Mouse (Mus musculus) thymus, adult 2 months (tissue): Measurements from ENCODE around the gene Blmh. TPM values are rescaled to one million over a fixed set of nuclear protein-coding genes. Genes with fewer than 3 reads are reported as not detected.

ENCODE experiments used
- DNase-seq: peaks from one replicate; pipeline ENCODE4 v3.0.0; 2021
- H3K27ac ChIP-seq: fragments of 200-500 bp; 2 replicates; pipeline ENCODE4 v1.5.1; 2012; ENCODE audit warnings: low read length, control low read depth; ENCODE audit not compliant: control insufficient read depth, insufficient read depth
- H3K27me3 ChIP-seq: fragments of 200-500 bp; 2 replicates; pipeline ENCODE4 v1.6.1; 2012; ENCODE audit warnings: mild to moderate bottlenecking, low read length, moderate library complexity, mixed read lengths; ENCODE audit not compliant: control insufficient read depth, insufficient read depth
- H3K36me3 ChIP-seq: fragments of 200-500 bp; 2 replicates; pipeline ENCODE4 v1.6.1; 2012; ENCODE audit warnings: mild to moderate bottlenecking, low read length, moderate library complexity; ENCODE audit not compliant: control insufficient read depth, insufficient read depth
- H3K4me1 ChIP-seq: fragments of 200-500 bp; replicated peaks from 2 replicates; pipeline ENCODE4 v1.6.1; 2012; ENCODE audit warnings: low read length; ENCODE audit not compliant: control insufficient read depth, insufficient read depth
- H3K4me3 ChIP-seq: fragments of 200-500 bp; 2 replicates; pipeline ENCODE4 v1.5.1; 2012; ENCODE audit warnings: mild to moderate bottlenecking, low read length, control low read depth, moderate library complexity; ENCODE audit not compliant: control insufficient read depth, insufficient read depth
- CTCF ChIP-seq: fragments of 200-500 bp; IDR thresholded peaks from 2 replicates; pipeline ENCODE4 v1.5.1; 2012; ENCODE audit warnings: mild to moderate bottlenecking, control low read depth, low read length, moderate library complexity, borderline replicate concordance; ENCODE audit not compliant: control insufficient read depth, poor library complexity, insufficient read depth; ENCODE audit errors: extremely low read depth
- POLR2A ChIP-seq: fragments of 200-500 bp; IDR thresholded peaks from 2 replicates; pipeline ENCODE4 v1.6.1; 2012; ENCODE audit warnings: mild to moderate bottlenecking, low read length, control low read depth, moderate library complexity; ENCODE audit not compliant: control insufficient read depth, poor library complexity, insufficient read depth; ENCODE audit errors: extremely low read depth
- WGBS: fragments of 180-500 bp; shearing (Covaris S2); methylation state at CpG from one replicate; pipeline ENCODE4 v1.1.7; 2018; 5-methylcytosine and 5-hydroxymethylcytosine counted together
- polyA plus RNA-seq: library from polyadenylated mRNA; depleted of rRNA; stranded (reverse); fragments of >200 nt; gene quantifications from 2 replicates; pipeline ENCODE4 v1.2.3, GENCODE M21; 2012; rRNA removed

The Blmh gene
- polyA plus RNA-seq, 1 experiment, result 22.1 TPM

DNA sequence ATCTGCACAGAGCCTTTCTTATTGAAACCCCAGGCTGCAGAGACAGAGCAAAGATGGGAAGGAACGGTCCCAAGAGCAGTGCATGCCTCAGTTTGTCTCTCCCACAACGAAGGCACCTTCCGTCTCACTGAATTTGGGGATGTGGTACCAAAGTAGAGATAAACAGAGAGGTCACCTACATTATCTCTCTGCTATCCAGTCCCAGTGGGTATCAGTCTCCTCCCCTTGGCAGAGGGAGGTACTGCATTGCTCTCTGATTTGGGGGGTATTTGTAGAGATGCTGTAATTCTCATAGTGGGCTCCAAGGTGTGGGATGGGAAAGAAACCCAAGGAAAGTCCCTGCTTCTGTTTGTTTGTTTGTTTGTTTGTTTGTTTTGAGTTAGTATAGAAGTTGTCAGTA lies 102.0 kb downstream of the Blmh start:
- Histone ChIP-seq H3K36me3 (no peaks in the 10 kb centered on the region), H3K27me3 (no peaks in the 10 kb centered on the region), H3K4me3 (no peak overlapping the region), H3K27ac (no peak overlapping the region), H3K4me1 (no peaks in the 10 kb centered on the region)
- no peak for DNase-seq
- WGBS, result 85% methylated on average over 3 of the region's 3 CpGs
- TF ChIP-seq CTCF (no peak), POLR2A (no peak)

GRCm38 (mm10) chr11:77028157-77028556 lies 103.5 kb downstream of the Blmh start:
- H3K27ac ChIP-seq, result no peak overlapping the region; the same call in 1 of the 2 replicates
- H3K4me3 ChIP-seq, result no peak overlapping the region
- TF ChIP-seq POLR2A (no peak), CTCF (no peak)
- H3K27me3 ChIP-seq, result no peaks in the 10 kb centered on the region
- no peak for DNase-seq
- 96% methylated on average over 3 of the region's 3 CpGs for WGBS
- H3K4me1 ChIP-seq, result no peaks in the 10 kb centered on the region
- H3K36me3 ChIP-seq, result no peaks in the 10 kb centered on the region

- H3K27me3 ChIP-seq, result no peaks in the 10 kb centered on the region
- 42% methylated on average over 14 of the region's 14 CpGs for WGBS
- TF ChIP-seq CTCF (no peak), POLR2A (no peak)
- no peak overlapping the region for H3K27ac ChIP-seq
- H3K4me3 ChIP-seq, result no peak overlapping the region
- no peaks in the 10 kb centered on the region for H3K4me1 ChIP-seq
- H3K36me3 ChIP-seq, result no peaks in the 10 kb centered on the region
- DNase-seq, result no peak
These were observed 106.7 kb downstream of the Blmh start for GRCm38 (mm10) chr11:77031151-77031934.

Other genes starting within 250 kb of the Blmh start
- 2.8 and 3.4 TPM in 2 replicates for gene Trarg1, start 245.0 kb upstream of the Blmh start, polyA plus RNA-seq
- gene Gosr1, start 161.2 kb upstream of the Blmh start, polyA plus RNA-seq, result 25.9 and 26.7 TPM in 2 replicates
- gene Cpd, start 77.8 kb upstream of the Blmh start, polyA plus RNA-seq, result 6.7 and 7.5 TPM in 2 replicates
- gene Tmigd1, start 22.6 kb upstream of the Blmh start, polyA plus RNA-seq, result 0.11 and 0.46 TPM in 2 replicates
- 5.9 and 6.5 TPM in 2 replicates for gene Slc6a4, start 73.8 kb downstream of the Blmh start, polyA plus RNA-seq
- 1.3 and 1.7 TPM in 2 replicates for gene Nsrp1, start 153.6 kb downstream of the Blmh start, polyA plus RNA-seq